Mouse (Mus musculus) urinary bladder, adult 2 months (tissue): ENCODE data around the gene Nqo1. TPM values are rescaled to one million over a fixed set of nuclear protein-coding genes. Genes with fewer than 3 reads are reported as not detected.
A peak's percentile ranks its signal among the peaks of the same experiment; 100 is the strongest.

Experiments
- DNase-seq: peaks from one replicate; pipeline ENCODE4 v3.0.0; 2022; ENCODE audit warnings: low spot score
- polyA plus RNA-seq: library from polyadenylated mRNA; depleted of rRNA; stranded (reverse); fragments of >200 nt; gene quantifications from 2 replicates; pipeline ENCODE4 v1.2.3, GENCODE M21; 2012; rRNA removed

Gene Nqo1
- polyA plus RNA-seq, result 88.7 and 102 TPM in 2 replicates

DNA sequence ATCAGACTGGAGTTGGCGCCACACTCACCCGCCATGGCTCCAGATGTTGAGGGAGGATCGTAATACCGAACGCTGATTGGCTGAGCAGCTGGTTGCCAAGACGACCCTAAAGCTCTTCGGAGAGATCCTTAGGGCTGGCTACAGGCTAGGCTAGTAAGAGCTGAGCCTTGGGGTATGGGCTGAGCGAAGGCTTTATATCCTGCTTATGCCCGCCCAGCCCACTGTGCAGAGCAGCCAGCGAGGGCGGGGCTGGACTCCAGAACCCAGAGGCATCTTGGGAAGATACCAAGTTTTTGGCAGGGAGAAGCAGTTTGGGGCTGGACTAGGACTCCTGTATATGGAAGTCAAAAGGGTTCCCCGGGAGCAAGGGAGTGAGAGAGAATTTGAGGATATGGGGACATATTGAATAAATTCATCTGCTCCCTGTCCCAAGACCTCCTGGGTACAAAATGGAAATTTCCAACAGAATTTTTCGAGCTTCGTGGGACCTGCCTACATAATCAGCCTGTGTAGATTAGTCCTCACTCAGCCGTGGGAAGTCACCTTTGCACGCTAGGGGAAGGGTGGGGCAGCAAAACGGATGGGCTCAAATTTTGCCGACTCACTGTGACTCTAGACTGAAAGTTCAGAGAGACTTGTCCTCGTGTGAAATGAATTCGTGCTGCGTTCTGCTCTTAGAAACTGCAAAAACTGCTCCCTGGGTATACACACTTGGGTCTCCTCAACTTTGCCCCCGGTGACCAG is at the start of gene Nqo1:
Nqo1 (minus strand) TSS at position 169 of the 744 bp plus-strand sequence.
- peak; percentile 67 for DNase-seq

DNA sequence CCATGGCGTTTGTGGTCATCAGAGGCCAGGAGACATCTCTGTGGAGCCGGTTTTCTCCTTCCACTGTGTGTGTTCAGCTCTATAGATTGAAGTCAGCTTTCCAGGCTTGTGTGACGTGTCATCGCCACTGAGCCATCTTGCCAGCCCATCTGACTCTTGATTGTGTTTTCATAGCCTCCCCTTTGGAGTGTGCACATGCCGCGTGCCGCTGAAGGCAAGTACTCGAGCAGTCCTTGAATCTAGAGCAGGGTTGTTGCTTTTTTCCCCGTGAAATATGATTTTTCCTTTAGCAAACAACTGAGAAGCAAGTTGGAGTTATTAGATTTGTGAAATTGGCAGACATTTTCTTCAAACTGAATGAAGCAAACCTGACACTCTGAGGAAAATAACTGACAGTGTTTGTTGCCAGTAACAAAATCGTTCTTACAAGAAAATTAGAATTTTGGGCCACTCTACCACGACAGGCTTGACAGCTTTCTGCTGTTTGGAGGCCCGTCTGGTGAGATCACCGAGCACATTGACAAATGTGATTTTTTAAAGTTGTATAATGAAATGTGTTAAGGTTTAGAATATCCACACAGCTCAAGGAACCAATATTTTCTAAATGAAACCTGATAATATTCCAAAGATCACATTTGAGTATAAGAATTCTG is 48.5 kb upstream of the Nqo1 start:
- no peak for DNase-seq

DNA sequence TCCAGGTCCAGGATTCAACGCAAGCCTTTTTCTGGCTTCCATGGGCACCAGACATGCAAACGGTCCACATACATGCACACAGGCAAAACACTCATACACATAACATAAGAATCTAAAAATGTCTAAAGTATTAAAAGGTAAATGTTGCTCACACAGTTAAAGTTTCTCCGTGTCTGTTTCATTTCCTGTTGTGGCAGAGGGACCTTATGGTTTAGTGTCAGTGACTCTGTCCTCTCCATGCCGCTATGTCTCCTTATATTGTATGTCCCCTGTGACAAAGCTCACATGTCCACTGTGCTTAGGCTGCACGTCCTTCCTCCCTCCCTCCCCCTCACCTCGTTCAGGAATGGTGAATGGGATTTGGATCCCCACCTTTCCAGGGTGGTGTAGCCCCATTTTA is 46.6 kb upstream of the Nqo1 start:
- no peak for DNase-seq

DNA sequence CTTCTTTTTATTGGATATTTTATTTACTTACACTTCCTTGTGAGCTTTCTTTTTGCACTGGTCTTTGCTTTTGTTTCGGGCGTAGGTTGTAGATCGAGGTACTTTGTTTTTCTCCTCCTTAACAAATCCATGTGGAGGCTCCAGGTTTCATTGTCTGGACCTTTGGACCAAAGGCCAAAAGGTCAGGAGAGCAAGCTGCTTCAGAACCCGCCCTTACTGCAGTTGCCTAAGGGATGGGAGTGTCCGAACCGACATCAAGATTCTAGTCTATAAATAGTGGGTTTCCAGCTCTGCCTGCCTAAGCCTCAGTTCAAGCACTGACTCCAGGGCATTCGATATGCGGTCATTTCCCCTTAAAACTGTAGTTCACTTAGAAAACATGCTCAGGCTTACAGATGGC is 46.1 kb upstream of the Nqo1 start:
- no peak for DNase-seq

DNA sequence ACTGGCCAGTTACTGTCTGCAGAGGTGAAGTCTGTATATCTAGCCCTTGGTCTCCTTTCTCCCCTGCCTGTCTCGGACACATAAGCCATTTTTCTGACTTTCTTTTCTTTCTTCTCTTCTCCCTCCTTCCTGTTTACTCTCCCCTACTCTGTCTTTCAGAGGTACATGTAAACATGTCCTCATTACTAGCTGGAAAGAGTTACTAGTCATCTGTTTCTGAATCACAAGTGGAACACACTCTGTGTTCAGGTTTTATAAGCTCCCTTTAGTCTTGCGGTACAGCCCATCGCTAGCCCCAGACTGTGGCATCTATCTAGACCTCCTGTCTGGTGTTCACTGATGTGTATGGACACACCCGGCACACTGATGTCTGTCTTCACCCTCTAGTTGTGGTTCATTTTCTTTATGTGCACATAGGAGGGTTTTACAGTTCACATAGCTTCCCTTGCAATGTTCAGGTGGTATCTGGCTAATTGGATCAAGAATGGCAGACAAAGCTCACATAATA is 45.4 kb upstream of the Nqo1 start:
- no peak for DNase-seq

DNA sequence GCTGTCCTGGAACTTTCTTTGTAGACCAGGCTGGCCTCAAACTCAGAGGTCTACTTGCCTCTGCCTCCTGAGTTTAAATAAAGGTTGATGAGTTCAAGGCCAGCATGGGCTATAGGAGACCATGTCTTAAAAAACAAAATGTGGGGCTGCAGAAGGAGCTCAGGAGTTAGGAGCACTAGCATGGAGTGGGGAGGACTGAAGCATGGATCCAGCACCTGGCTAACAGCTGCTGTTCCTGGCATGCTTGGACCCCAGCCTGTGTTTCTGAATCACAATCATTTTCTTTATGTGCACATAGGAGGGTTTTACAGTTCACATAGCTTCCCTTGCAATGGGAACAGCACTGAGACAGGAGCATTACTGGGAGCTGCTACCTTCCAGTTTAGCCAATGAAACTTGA is 44.7 kb upstream of the Nqo1 start:
- DNase-seq, result no peak

DNA sequence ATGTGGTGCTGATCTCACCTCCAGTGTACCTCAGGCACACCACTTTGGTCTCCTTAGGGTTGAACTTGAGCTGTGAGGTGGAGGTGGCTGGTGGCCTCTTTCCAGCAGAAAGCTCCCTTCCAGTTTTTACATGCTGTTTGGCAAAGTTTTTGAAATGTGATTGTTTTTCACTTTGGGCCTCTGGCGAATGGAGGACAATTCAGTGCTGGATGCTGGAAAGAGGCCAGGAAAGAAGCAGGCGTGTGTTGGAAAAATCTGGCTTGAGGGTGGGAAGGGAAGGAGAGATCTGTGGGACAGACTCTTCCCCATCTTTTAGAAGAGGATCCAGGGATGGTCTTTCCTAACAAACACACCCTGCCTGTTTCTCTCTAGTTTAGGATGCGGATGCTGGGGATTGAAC is 41.6 kb upstream of the Nqo1 start:
- DNase-seq, result no peak

DNA sequence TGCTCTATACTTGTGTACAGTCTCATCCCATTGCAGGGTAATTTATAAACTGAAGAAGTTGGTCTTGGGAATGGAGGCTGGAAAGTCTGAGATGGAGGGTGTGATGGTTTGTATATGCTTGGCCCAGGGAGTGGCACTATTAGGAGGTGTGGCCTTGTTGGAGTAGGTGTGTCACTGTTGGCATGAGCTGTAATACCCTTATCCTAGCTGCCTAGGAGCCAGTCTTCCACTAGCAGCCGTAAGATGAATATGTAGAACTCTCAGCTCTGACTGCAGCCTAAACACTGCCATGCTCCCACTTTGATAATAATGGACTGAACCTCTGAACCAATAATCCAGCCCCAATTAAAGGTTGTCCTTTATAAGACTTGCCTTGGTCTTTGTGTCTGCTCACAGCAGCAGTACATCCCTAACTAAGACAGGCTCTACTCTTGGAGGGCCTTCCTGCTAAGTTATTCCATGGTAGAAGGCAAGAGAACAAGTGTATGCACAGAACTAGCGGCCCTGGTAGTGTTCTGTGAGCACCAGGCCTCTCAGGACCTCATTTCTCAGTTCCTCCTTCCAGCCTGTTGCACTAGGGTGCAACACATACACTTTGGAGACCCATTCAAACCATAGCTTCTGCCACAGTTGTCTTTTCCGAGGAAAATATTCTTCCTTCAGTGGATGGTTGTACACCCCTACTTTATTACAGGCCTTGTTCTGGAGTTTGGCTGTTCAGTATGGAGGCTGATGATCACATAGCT is 37.0 kb upstream of the Nqo1 start:
- no peak for DNase-seq

DNA sequence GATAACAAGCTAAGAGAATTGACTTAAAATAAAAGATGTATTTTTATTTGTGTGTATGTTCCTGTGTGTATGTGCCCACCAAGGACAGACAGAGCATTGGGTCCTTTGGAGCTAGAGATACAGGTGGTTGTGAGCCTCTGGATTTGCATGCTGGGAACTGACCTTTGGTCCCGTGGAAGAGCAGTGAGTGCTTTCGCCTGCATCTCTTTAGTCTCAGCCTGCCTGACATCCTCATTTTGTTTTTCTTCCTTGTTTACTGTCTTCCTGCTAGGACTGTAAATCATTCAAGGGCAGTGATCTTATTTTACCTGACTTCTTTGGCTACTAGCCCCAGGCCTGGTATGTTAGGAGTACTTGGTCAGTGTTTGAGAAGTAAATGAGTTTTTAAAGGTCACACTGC is 34.7 kb upstream of the Nqo1 start:
- no peak for DNase-seq

DNA sequence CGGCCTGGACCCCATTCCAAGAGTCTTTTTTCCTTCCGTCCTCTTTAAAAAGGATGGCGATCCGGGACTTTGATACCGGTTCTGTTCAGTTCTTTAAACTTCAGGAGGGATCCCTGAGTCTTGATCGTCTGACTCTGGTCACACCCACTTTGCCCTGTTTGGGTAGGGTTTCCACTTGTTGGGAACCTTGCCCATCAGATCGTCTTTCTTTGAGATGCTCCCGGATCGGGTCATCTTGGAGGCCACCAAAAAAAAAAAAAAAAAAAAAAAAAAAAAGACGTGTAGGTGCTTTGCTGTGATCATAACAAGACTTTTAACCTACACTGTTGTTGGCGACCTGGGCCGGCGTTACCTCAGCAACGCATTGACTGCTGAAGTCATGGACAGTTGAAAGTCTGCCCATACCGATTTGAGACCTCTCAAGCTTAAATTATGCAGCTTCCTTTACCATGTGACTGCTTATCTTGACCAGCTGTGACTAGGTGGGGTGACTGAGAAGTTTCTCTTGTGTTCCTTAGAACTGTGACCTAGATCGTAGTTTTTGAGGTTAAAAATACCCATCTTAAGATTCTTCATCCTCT is 33.9 kb upstream of the Nqo1 start:
- DNase-seq, result no peak

DNA sequence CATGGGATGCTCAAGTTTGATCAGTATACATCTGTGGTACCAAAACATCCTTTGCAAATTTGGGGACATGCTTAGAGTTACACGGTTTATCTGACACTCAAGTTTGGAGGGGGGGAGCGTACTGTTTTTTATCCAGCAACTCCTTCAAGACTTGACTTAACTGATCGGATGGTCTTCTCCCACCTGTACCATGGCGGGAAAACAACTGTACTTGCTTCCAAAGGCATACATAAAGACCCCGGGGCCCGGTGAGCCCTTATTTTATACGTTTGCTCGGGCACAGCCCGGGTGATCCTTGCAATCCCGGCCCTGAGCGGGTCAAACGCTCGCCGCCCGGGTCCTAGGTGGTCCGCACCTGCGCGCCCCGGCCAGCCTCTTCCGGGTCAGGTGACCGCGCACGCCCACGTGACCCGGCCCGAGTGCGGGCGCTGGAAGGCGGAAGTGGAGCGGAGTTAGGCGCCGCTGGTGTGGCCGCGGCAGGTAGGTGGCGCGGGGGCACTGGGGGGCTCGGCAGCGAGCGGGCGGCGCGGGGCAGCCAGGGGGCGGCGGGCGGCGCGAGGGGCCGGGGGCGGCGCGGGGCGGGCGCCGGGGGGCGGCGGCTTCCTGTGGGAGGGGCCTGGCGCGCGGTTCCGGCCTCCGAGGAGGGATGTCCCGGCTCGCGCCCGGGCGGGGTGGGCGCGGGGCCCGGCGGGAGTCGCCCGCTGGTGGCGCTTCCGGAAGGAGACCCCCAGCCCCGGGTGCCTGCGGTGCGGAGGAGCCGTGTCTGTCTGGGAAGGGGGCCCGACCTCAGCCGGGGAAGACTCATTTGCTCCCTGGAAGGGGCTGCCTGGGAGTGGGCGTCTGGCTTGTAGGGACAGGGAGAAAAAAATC is 33.2 kb upstream of the Nqo1 start, which contains the start of gene Wwp2:
Wwp2 (plus strand) TSS at position 404 of the 870 bp plus-strand sequence.
- peak; percentile 80 for DNase-seq

DNA sequence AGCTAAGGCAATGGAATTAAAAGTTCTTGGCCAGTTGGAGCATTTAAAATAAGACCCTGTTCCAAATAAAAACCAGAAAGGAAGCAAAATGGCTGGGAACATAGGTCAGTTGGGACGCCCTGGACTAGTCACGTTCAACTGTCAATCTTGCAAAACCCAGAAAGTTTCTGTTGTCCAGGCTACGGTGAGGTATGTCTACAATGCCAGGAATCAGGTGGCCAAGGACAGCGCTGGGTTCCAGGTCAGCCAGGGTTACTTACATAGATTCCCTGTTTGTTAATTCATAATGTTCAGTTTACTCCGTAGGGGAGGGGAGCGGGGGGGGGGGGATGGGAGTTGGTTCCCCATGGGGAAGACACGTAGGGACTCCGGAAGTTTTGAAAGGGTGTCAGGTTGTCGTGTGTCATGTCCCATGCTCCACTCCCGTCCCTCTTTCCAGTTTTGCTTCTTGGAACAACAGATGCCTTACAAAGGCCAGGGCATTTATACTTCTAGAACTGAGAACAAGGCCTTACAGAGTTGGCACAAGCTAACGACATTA is 32.5 kb upstream of the Nqo1 start:
- no peak for DNase-seq

DNA sequence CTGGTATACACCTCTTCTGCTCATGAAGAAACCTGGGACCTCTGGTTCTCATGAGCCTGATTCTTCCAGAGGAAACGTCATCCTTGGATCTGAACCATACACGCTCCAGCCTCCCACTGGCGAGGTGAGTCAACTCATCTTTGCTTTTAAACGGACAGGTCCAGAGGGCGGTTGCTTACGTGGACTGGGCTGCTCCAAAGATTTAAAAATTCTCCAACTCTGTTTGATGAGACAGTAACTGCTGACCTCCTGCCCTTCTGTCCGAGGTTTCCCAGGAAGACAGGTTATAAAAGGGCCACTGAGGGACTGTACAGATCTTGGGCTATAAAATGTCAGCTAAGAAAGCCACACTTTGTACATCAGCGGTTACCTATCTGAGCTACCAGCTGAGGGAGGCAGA is 27.8 kb upstream of the Nqo1 start:
- DNase-seq, result no peak

DNA sequence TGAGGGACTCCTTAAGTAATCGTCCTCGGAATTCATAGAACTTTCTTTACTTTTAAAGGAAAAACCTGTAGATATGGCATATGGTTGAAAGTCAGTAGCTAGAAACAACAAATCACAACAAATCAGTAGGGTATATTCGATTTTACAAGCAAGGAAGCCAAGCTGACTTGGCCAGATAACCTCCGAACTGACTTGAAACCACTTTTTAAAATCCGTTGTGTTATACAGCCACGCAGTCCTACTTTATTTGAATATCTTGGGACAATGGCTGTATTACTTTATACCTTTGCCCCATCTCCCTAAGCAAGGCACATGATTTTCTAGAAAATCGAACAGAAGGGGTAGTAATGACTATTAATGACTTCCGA is 22.2 kb upstream of the Nqo1 start:
- DNase-seq, result no peak

DNA sequence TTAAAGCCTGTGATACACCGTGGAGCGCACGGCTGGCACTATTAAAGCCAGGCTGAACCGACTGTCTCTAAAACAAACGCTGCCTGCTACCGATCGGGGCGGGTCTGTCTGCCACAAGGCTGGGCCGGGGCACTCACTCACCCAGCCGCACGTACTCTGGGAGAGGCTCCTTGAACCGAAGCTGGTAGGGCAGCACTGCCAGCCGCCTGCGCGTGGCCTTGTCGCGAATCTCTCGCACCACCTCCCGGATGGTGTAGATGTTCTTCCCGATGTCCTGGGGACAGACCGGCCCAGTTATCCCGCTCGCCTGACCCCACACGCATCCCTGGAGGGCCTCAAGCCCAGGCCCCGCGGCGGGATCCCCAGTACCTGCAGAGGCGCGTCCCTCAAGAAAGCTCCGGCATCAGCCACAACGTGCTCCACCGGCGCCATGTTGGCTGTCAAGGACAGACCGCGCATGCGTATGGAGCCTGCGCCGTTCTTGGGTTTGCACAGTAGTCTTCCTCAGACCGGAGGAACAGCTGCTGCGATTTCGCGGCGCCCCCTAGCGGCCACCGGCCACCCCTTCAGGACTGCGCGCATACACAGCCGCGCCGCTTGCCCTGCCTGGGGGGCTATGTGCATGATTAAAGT is 21.7 kb upstream of the Nqo1 start, which contains the start of gene Nob1:
Nob1 (minus strand) TSS at position 455 of the 633 bp plus-strand sequence.
- DNase-seq, result peak; percentile 97

DNA sequence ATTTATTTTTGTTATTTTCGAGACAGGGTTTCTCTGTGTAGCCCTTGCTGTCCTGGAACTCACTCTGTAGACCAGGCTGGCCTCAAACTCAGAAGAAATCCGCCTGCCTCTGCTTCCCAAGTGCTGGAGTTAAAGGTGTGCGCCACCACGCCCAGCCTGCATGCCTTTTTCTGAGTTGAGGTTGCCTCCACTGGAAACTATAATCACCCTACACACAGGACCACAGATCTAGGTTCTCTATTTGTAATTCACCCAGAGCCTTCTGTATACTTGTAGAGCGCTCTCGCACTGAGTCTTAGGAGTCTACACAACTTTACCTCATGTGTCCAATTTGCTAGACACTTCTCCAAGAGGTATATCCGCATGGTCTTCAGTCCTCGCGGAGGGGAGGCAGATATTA is 21.2 kb upstream of the Nqo1 start:
- DNase-seq, result no peak

DNA sequence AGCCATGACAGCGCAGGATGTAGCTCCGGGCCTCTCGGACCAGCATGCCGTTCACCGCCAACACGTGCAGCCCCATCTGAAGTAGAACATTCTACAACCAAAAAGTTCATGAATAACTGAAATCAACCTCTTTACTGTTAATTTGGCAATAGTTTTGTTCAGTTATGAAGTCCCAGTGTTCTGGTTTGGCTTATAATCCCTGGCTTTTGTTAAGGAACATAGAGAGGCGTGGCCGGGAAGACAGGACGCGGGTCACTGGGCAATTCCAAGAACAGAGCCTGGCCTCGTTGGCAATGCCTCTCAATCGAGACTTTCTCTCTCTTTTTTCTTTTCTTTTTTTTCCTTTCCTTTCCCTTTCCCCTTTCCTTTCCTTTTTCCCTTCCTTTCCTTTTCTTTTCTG is 14.0 kb upstream of the Nqo1 start:
- DNase-seq, result no peak

DNA sequence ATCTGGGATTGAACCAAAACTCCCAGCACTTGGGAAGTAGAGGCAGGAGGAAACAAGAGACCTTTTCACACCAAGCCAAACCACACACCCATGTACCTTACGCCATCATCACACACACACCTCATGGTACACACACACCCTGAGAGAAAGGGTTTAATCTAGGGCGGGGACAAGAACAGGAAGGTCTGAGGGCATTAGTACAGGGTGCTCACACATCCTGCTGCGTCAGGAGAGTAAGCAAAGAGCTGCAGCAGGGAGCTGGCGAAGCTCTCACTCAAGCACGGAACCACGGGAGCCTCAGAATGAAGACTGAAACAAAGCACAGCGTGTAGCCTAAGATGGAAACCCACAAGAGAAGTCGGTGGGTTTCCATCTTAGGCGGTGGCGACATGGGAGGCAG is 10.9 kb upstream of the Nqo1 start:
- DNase-seq, result no peak

DNA sequence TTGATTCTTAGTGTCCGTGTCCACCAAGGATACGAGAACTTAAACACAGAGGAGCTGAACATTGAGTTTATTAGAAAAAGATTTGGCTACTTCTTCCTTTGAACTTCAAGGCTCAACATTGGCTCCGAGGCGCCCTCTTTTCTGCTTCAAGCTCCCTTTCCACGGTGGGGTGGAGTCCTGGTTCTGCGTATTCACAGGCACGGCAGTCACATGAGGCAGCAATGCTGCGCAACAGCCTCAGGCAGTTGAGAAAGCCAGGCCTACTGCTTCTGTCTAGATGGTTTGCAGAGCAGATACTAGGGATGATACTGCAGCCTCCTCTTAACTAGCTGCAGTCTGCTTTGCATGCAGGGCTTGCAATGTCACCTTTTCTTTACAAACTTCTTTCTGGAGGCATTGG is 9.5 kb upstream of the Nqo1 start:
- DNase-seq, result no peak

DNA sequence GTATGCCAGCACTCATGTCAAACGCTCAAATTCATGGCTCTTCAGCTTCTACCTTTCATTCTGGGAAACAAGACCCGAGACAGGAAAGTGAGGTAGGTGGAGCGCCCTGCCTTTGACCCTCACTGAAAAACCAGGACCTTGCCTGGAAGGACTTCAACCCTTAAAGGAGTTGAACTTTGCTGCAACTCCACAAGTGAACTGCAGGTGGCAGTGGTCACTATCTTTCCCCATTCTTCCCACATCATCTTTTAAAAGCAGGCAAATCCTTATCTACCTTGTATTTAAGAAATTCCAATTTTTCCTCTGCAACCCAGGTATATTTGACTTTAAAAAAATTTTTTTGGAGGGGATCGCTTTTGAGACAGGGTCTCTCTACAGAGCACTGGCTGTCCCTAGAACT is 8.4 kb upstream of the Nqo1 start:
- DNase-seq, result no peak
